Mouse (Mus musculus) liver, embryonic 14.5 days (tissue): Measurements from ENCODE around the gene Pawr.

Experiments used
- CTCF ChIP-seq: IDR thresholded peaks from 2 replicates; pipeline ENCODE4 v1.5.1; 2016; ENCODE audit warnings: antibody characterized with exemption, low read depth, control low read depth
- EP300 ChIP-seq: IDR thresholded peaks from 2 replicates; pipeline ENCODE4 v1.6.1; 2016; ENCODE audit warnings: antibody characterized with exemption, low read depth

DNA sequence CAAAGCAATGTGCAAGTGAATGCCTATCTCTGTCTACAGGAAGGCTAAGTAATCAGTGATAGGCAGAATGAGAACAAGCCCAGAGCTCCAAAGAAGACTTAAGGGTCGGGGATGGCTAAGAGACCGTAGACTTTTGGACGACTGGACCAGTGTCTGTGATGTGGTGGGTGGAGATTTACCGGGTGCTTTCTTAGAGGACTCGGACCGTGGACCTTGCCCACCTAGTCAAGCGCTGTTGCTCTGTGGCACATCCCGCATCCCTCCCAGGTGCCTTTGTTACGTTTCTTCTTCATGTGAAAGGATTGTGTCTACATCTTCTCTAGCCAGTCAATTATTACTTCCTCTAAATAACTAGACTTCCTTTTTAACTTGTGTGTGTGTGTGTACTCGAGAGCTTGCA is 98.6 kb downstream of the Pawr start:
- TF ChIP-seq CTCF (no peak), EP300 (no peak)
